Mouse (Mus musculus): ENCODE measurements around the gene Ankrd44. TPM values are rescaled to one million over a fixed set of nuclear protein-coding genes. Genes with fewer than 3 reads are reported as not detected.

Ankrd44 gene
- polyA plus RNA-seq, 1 experiment from 2014 or later, result 7.8 TPM

GRCm38 (mm10) chr1:54772843-54773242 is 153.3 kb downstream of the Ankrd44 start:
- no peak overlapping the region for H3K27ac ChIP-seq (replicated peaks)
- no peak for DNase-seq (ENCODE audit: low spot score)
- H3K36me3 ChIP-seq, result no peaks in the 10 kb centered on the region
- no peaks in the 10 kb centered on the region for H3K4me1 ChIP-seq
- 0 out of 2 replicates have a peak, but pooled peaks cover 3% of the 10 kb centered on the region for H3K9me3 ChIP-seq (replicated peaks)
- no peak overlapping the region for H3K4me3 ChIP-seq
- H3K27me3 ChIP-seq (ENCODE audit: low read depth, poor library complexity, severe bottlenecking), result no peaks in the 10 kb centered on the region
- 81% methylated on average over 5 of the region's 5 CpGs for WGBS

GRCm38 (mm10) chr1:54771471-54771870 is 154.7 kb downstream of the Ankrd44 start:
- no peak for DNase-seq (ENCODE audit: low spot score)
- 0 out of 2 replicates have a peak, but pooled peaks cover 3% of the 10 kb centered on the region for H3K9me3 ChIP-seq (replicated peaks)
- WGBS, result 95% methylated on average over 3 of the region's 3 CpGs
- no peaks in the 10 kb centered on the region for H3K4me1 ChIP-seq
- H3K27me3 ChIP-seq (ENCODE audit: low read depth, poor library complexity, severe bottlenecking), result no peaks in the 10 kb centered on the region
- no peaks in the 10 kb centered on the region for H3K36me3 ChIP-seq
- no peak overlapping the region for H3K4me3 ChIP-seq
- no peak overlapping the region for H3K27ac ChIP-seq (replicated peaks)

GRCm38 (mm10) chr1:54767221-54767620 is 159.0 kb downstream of the Ankrd44 start:
- Histone ChIP-seq H3K36me3 (no peaks in the 10 kb centered on the region), H3K27ac (replicated peaks) (no peak overlapping the region), H3K4me1 (no peaks in the 10 kb centered on the region), H3K27me3 (ENCODE audit: low read depth, poor library complexity, severe bottlenecking) (no peaks in the 10 kb centered on the region), H3K9me3 (replicated peaks) (0 out of 2 replicates have a peak, but pooled peaks cover 3% of the 10 kb centered on the region), H3K4me3 (no peak overlapping the region)
- no peak for DNase-seq (ENCODE audit: low spot score)
- WGBS, result 82% methylated on average over 3 of the region's 3 CpGs

DNA sequence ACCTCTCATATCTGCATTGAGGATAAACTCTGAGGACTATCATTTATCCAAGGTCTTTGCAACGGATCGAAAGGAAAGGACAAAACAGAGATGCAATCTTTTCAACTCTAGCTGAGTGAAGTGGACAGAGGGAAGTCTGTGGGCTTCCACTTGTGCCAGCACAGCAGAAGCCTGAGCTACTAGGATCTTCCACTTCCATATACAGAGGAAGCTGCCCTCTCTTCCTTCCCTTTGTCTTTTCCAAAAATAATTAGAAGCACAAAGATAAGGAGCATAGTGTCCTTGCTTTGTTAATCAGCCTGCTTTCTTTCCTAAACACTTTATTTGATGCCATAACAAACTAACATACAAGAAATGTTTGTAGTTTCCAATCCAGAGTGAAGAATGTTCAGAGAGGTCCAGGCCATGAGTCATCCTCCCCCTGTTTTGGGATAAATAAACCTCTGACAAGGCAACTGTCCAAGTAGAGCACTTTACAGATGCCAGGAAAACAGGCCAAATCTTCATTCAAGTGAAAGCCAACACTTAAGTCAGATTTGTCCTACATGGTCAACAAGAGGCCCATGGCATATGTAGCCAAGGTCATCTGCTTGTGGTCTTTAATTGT is 160.5 kb downstream of the Ankrd44 start:
- no peak for DNase-seq (ENCODE audit: low spot score)
- H3K27me3 ChIP-seq (ENCODE audit: low read depth, poor library complexity, severe bottlenecking), result no peaks in the 10 kb centered on the region
- no peak overlapping the region for H3K27ac ChIP-seq (replicated peaks)
- no peaks in the 10 kb centered on the region for H3K4me1 ChIP-seq
- H3K4me3 ChIP-seq, result no peak overlapping the region
- no peaks in the 10 kb centered on the region for H3K9me3 ChIP-seq (replicated peaks)
- 92% methylated on average over 2 of the region's 2 CpGs for WGBS
- no peaks in the 10 kb centered on the region for H3K36me3 ChIP-seq

DNA sequence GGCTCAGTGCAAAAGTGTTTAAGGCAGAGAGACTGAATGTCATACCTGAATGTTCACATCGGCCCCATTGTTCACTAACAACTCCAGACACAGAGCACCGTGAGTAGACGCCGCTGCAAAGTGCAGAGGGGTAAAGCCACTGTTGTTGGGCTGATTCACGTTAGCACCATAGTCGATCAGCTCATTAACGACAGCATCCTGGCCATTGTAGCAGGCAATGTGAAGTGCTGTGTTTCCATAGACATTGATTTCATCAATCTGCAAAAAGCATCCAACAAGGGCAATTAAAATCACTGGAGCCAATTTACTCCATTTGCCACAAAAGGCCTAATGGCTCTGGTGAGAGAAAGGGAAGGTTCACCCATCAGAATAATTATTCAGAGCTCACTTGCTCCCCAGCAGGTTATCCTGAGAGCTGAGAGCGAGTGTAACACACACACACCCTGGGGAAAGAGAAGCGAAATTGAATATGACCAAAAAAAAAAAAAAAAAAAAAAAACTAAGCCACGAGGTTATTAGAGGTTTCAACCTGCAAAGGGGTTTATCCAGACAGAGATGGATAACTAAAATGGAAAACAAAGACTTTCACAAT is 163.9 kb downstream of the Ankrd44 start:
- no peak for DNase-seq (ENCODE audit: low spot score)
- Histone ChIP-seq H3K27me3 (ENCODE audit: low read depth, poor library complexity, severe bottlenecking) (no peaks in the 10 kb centered on the region), H3K4me1 (no peaks in the 10 kb centered on the region), H3K9me3 (replicated peaks) (no peaks in the 10 kb centered on the region), H3K27ac (replicated peaks) (no peak overlapping the region), H3K4me3 (no peak overlapping the region), H3K36me3 (no peaks in the 10 kb centered on the region)
- 85% methylated on average over 10 of the region's 10 CpGs for WGBS

GRCm38 (mm10) chr1:54759841-54760240 is 166.3 kb downstream of the Ankrd44 start:
- Histone ChIP-seq H3K27me3 (ENCODE audit: low read depth, poor library complexity, severe bottlenecking) (no peaks in the 10 kb centered on the region), H3K4me3 (no peak overlapping the region), H3K9me3 (replicated peaks) (no peaks in the 10 kb centered on the region), H3K4me1 (no peaks in the 10 kb centered on the region), H3K36me3 (no peaks in the 10 kb centered on the region), H3K27ac (replicated peaks) (no peak overlapping the region)
- DNase-seq (ENCODE audit: low spot score), result no peak

- Histone ChIP-seq H3K9me3 (replicated peaks) (no peaks in the 10 kb centered on the region), H3K4me1 (no peaks in the 10 kb centered on the region), H3K36me3 (no peaks in the 10 kb centered on the region), H3K4me3 (no peak overlapping the region), H3K27me3 (ENCODE audit: low read depth, poor library complexity, severe bottlenecking) (no peaks in the 10 kb centered on the region), H3K27ac (replicated peaks) (no peak overlapping the region)
- 87% methylated on average over 3 of the region's 3 CpGs for WGBS
- DNase-seq (ENCODE audit: low spot score), result no peak
These were observed 168.9 kb downstream of the Ankrd44 start for GRCm38 (mm10) chr1:54757291-54757690.

- Histone ChIP-seq H3K27me3 (ENCODE audit: low read depth, poor library complexity, severe bottlenecking) (no peaks in the 10 kb centered on the region), H3K4me1 (no peaks in the 10 kb centered on the region), H3K4me3 (no peak overlapping the region), H3K9me3 (replicated peaks) (no peaks in the 10 kb centered on the region), H3K27ac (replicated peaks) (no peak overlapping the region), H3K36me3 (no peaks in the 10 kb centered on the region)
- no peak for DNase-seq (ENCODE audit: low spot score)
- WGBS, result 85% methylated on average over 8 of the region's 8 CpGs
These were observed 170.4 kb downstream of the Ankrd44 start for GRCm38 (mm10) chr1:54755690-54756365.

DNA sequence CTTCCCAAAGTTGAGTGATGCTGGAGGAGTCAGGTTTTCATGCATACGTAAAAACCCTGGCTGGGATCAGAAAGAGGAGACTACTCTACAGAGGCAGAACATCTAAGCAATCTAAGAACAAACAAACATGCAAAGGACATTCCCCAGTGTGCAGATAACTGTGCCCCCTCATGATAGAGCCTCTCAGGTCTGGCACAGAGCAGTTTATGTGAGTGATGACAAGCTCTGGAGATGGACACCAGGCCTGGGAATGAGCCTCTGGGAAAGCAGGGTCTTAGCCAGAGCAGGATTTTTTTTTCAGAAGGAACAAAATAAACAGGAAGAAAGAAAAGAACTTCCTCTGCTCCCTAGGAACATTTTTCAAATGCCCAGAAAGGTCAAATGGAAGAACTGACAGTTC is 176.2 kb downstream of the Ankrd44 start:
- 66% methylated on average over 1 of the region's 1 CpGs for WGBS
- Histone ChIP-seq H3K9me3 (replicated peaks) (no peaks in the 10 kb centered on the region), H3K27me3 (ENCODE audit: low read depth, poor library complexity, severe bottlenecking) (no peaks in the 10 kb centered on the region), H3K4me3 (no peak overlapping the region), H3K36me3 (no peaks in the 10 kb centered on the region), H3K27ac (replicated peaks) (no peak overlapping the region), H3K4me1 (no peaks in the 10 kb centered on the region)
- no peak for DNase-seq (ENCODE audit: low spot score)

DNA sequence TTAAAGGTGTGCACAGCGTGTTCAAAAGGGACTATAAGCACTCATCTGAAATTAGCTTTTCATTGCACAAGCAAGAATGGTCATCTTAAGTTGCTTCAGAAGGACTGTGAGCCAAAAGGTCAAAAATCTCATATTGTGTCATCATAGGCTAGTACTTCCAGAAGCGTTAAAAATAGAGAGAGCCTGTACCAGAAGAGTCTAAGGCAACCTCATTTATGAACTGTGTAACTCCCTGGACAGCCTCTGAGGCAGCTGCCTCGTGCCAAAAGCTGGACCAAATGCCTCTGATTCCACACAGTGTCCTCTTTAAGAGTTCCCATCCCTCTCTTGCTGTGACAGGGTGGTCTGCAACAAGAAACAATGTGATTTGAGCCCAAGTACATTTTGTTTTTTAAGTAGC is 176.7 kb downstream of the Ankrd44 start:
- Histone ChIP-seq H3K4me1 (no peaks in the 10 kb centered on the region), H3K36me3 (no peaks in the 10 kb centered on the region), H3K27me3 (ENCODE audit: low read depth, poor library complexity, severe bottlenecking) (no peaks in the 10 kb centered on the region), H3K9me3 (replicated peaks) (no peaks in the 10 kb centered on the region), H3K4me3 (no peak overlapping the region), H3K27ac (replicated peaks) (no peak overlapping the region)
- no peak for DNase-seq (ENCODE audit: low spot score)
- WGBS, result 81% methylated on average over 3 of the region's 3 CpGs

GRCm38 (mm10) chr1:54747785-54748420 is 178.3 kb downstream of the Ankrd44 start:
- Histone ChIP-seq H3K36me3 (no peaks in the 10 kb centered on the region), H3K27me3 (ENCODE audit: low read depth, poor library complexity, severe bottlenecking) (no peaks in the 10 kb centered on the region), H3K4me3 (no peak overlapping the region), H3K4me1 (no peaks in the 10 kb centered on the region), H3K9me3 (replicated peaks) (no peaks in the 10 kb centered on the region), H3K27ac (replicated peaks) (no peak overlapping the region)
- WGBS, result 86% methylated on average over 8 of the region's 8 CpGs
- no peak for DNase-seq (ENCODE audit: low spot score)

- H3K27me3 ChIP-seq (ENCODE audit: low read depth, poor library complexity, severe bottlenecking), result no peaks in the 10 kb centered on the region
- H3K9me3 ChIP-seq (replicated peaks), result no peaks in the 10 kb centered on the region
- H3K4me1 ChIP-seq, result no peaks in the 10 kb centered on the region
- no peaks in the 10 kb centered on the region for H3K36me3 ChIP-seq
- no peak for DNase-seq (ENCODE audit: low spot score)
- no peak overlapping the region for H3K27ac ChIP-seq (replicated peaks)
- H3K4me3 ChIP-seq, result no peak overlapping the region
These were observed 180.5 kb downstream of the Ankrd44 start for GRCm38 (mm10) chr1:54745666-54746065.

DNA sequence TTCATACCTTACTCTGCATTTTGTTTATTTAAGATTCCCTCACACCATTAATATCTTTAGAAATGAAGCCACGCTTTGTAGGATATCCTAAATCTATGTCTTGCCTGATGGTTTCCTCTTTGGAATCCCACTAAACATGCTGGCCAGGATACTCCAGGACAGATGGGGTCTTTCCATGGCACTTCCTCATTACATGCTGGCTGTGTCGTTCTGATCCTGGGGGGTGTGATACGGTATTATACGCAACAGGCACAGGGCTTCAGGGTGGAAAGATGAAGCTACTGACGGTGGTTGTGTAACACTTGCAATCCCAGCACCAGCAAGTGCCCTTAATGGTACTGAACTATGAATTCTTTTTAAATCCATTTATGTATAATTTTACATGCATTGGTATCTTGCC is 182.0 kb downstream of the Ankrd44 start:
- H3K4me3 ChIP-seq, result no peak overlapping the region
- no peak for DNase-seq (ENCODE audit: low spot score)
- H3K36me3 ChIP-seq, result no peaks in the 10 kb centered on the region
- no peaks in the 10 kb centered on the region for H3K4me1 ChIP-seq
- no peaks in the 10 kb centered on the region for H3K9me3 ChIP-seq (replicated peaks)
- WGBS, result 90% methylated on average over 5 of the region's 5 CpGs
- no peak overlapping the region for H3K27ac ChIP-seq (replicated peaks)
- no peaks in the 10 kb centered on the region for H3K27me3 ChIP-seq (ENCODE audit: low read depth, poor library complexity, severe bottlenecking)
